Mouse (Mus musculus) ovary, adult 10 weeks (tissue): ENCODE data around the gene Pdx1. TPM values are rescaled to one million over a fixed set of nuclear protein-coding genes. Genes with fewer than 3 reads are reported as not detected.

Experiments
- polyA plus RNA-seq: library from polyadenylated mRNA; stranded (reverse); fragments of 350-450 nt; fragmentation: Illumina TruSeq; extraction: RNeasy Lipid Tissue Mini Kit (QIAGEN cat#74804); gene quantifications from one replicate; pipeline ENCODE4 v1.2.3, GENCODE M21; 2014

Gene Pdx1
- polyA plus RNA-seq, result 0.48 TPM

DNA sequence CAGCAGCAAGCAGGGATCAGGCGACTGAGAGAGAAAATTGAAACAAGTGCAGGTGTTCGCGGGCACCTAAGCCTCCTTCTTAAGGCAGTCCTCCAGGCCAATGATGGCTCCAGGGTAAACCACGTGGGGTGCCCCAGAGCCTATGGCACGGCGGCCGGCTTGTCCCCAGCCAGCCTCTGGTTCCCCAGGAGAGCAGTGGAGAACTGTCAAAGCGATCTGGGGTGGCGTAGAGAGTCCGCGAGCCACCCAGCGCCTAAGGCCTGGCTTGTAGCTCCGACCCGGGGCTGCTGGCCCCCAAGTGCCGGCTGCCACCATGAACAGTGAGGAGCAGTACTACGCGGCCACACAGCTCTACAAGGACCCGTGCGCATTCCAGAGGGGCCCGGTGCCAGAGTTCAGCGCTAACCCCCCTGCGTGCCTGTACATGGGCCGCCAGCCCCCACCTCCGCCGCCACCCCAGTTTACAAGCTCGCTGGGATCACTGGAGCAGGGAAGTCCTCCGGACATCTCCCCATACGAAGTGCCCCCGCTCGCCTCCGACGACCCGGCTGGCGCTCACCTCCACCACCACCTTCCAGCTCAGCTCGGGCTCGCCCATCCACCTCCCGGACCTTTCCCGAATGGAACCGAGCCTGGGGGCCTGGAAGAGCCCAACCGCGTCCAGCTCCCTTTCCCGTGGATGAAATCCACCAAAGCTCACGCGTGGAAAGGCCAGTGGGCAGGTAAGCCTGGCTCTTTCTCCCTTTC, at the start of gene Pdx1:
Gene Pdx1 (plus strand): TSS at position 34 of the 747 bp plus-strand sequence.

DNA sequence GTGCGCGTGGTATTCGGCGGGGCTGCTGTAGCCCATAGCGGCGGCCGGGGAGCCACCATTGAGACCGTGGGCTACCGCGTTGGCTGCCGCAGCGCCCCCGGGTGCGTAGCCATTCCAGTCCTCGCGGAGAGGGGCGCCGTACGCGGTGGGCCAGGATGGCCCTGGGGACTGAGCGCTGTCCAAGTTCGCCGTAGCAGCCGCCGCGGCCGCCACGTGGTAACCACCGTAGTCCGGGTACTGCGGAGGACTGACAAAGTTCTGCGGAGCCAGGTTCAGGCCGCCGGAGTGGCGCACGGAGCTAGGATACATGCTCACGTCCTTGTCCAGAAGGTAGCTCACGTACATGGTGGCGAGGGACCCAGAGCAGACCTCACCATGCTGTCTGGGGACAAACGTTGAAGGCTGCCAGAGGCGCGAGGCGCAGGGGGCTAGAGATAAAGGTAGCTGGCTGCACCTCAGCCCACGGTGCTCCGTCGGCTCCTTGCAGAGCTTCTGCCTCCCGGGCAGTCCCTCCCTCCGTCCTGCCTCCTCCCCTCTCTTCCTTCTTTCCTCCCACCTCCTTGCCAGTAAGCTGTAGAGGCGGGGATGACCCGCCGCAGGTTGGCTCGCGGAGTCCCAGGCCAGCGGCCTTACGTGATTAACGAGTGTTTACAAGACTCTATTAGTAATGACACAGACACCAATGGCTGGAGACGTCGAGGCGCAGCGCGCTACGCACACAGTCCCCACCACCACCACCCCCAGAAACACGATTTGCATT, 37.1 kb downstream of the Pdx1 start, which contains the start of gene Cdx2:
Gene Cdx2 (minus strand): TSS at position 633 of the 760 bp plus-strand sequence.

DNA sequence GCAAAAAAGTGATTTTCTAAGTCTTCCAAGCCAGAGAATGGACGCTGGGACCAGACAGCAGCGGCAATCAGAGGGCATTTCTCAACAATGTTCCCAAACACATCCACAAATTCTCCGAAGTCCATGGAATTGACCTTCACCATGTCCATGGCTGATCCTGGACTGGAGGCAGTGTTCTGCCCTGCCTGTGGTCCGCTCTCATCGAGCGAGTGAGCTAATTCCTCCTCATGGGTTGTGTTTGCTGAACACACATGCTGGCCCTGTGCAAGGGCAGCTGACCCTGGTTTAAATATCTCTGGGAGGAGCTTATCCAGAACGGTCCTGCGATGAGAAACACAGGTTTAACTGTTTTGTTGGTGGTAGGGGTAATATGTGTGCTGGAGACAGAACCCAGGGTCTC, 52.4 kb downstream of the Pdx1 start, which contains the start of gene Urad:
Gene Urad (minus strand): TSS at position 258 of the 400 bp plus-strand sequence.

Other genes with a start within 250 kb of the Pdx1 start
- gene Lnx2, start 193.4 kb upstream of the Pdx1 start, polyA plus RNA-seq, result 27.2 TPM
- 165 TPM for gene Polr1d, start 192.9 kb upstream of the Pdx1 start, polyA plus RNA-seq
- not detected for gene Gsx1, start 81.3 kb upstream of the Pdx1 start, polyA plus RNA-seq
- not detected for gene Cdx2, start 37.3 kb downstream of the Pdx1 start, polyA plus RNA-seq
- gene Urad, start 52.5 kb downstream of the Pdx1 start, polyA plus RNA-seq, result not detected
- 0.34 TPM for gene Flt3, start 130.5 kb downstream of the Pdx1 start, polyA plus RNA-seq
- 87.3 TPM for gene Pan3, start 160.2 kb downstream of the Pdx1 start, polyA plus RNA-seq